Mouse (Mus musculus) myocyte (in vitro differentiated cells): ENCODE data around the gene Oas1a. TPM values are rescaled to one million over a fixed set of nuclear protein-coding genes. Genes with fewer than 3 reads are reported as not detected.

Experiments used
- H3K27me3 ChIP-seq: one replicate; pipeline ENCODE4 v1.6.1; 2011; ENCODE audit not compliant: control insufficient read depth, insufficient read depth, insufficient read length
- H3K36me3 ChIP-seq: one replicate; pipeline ENCODE4 v1.6.1; 2011; ENCODE audit not compliant: control insufficient read depth, insufficient read depth
- H3K4me2 ChIP-seq: one replicate; pipeline ENCODE4 v1.6.1; 2011; ENCODE audit warnings: low read depth, control low read depth
- H3K4me3 ChIP-seq: one replicate; pipeline ENCODE4 v1.5.1; 2011; ENCODE audit warnings: mild to moderate bottlenecking, control low read depth, moderate library complexity
- H3K79me2 ChIP-seq: one replicate; pipeline ENCODE4 v1.6.1; 2011; ENCODE audit not compliant: control insufficient read depth, insufficient read depth
- H3ac ChIP-seq: one replicate; pipeline ENCODE4 v1.6.1; 2011; ENCODE audit not compliant: control insufficient read depth, insufficient read length
- E2F4 ChIP-seq: IDR thresholded peaks from one replicate; pipeline ENCODE4 v1.6.1; 2011; ENCODE audit warnings: mild to moderate bottlenecking, control low read depth, moderate library complexity; ENCODE audit not compliant: insufficient read depth
- MAX ChIP-seq: IDR thresholded peaks from one replicate; pipeline ENCODE4 v1.6.1; 2011; ENCODE audit warnings: low read depth, mild to moderate bottlenecking, control low read depth
- MYOD1 ChIP-seq, 3 experiments: IDR thresholded peaks; one replicate each; pipeline ENCODE4 v1.6.1; 2011; ENCODE audit warnings: control low read depth in 2 of 3, low read depth in 2 of 3, mild to moderate bottlenecking in 2 of 3, moderate library complexity in 1 of 3; ENCODE audit not compliant: insufficient read length in 2 of 3, control insufficient read depth in 1 of 3
- MYOG ChIP-seq, 3 experiments: IDR thresholded peaks; one replicate each; pipeline ENCODE4 v1.6.1; 2011; ENCODE audit warnings: control low read depth in 2 of 3, low read depth in 2 of 3, mild to moderate bottlenecking in 2 of 3; ENCODE audit not compliant: insufficient read length in 2 of 3, control insufficient read depth in 1 of 3, insufficient read depth in 1 of 3
- POLR2A ChIP-seq: IDR thresholded peaks from one replicate; pipeline ENCODE4 v1.6.1; 2011; ENCODE audit warnings: low read depth, mild to moderate bottlenecking, control low read depth, moderate library complexity; ENCODE audit not compliant: insufficient read length
- POLR2AphosphoS2 ChIP-seq: IDR thresholded peaks from one replicate; pipeline ENCODE4 v1.6.1; 2011; ENCODE audit warnings: low read depth, control low read depth; ENCODE audit not compliant: insufficient read length
- REST ChIP-seq: IDR thresholded peaks from one replicate; pipeline ENCODE4 v1.6.1; 2011; ENCODE audit warnings: mild to moderate bottlenecking, control low read depth, moderate library complexity; ENCODE audit not compliant: insufficient read depth, insufficient read length
- SRF ChIP-seq: IDR thresholded peaks from one replicate; pipeline ENCODE4 v1.6.1; 2011; ENCODE audit warnings: low read depth; ENCODE audit not compliant: control insufficient read depth, insufficient read length
- TCF12 ChIP-seq: IDR thresholded peaks from one replicate; pipeline ENCODE4 v1.6.1; 2011; ENCODE audit warnings: mild to moderate bottlenecking, control low read depth; ENCODE audit not compliant: poor library complexity, insufficient read depth, severe bottlenecking
- TCF3 ChIP-seq: IDR thresholded peaks from one replicate; pipeline ENCODE4 v1.6.1; 2011; ENCODE audit warnings: low read depth, control low read depth; ENCODE audit not compliant: insufficient read length
- USF1 ChIP-seq: IDR thresholded peaks from one replicate; pipeline ENCODE4 v1.6.1; 2011; ENCODE audit warnings: low read depth, mild to moderate bottlenecking, control low read depth, moderate library complexity
- polyA plus RNA-seq: library from polyadenylated mRNA; unstranded; fragments of >200 nt; fragmentation: generic; extraction: Trizol; gene quantifications from one replicate; pipeline ENCODE4 v1.2.1, GENCODE M21; 2012; ENCODE audit warnings: missing spikeins

Oas1a gene
- polyA plus RNA-seq, 1 experiment, result 0.06 TPM

DNA sequence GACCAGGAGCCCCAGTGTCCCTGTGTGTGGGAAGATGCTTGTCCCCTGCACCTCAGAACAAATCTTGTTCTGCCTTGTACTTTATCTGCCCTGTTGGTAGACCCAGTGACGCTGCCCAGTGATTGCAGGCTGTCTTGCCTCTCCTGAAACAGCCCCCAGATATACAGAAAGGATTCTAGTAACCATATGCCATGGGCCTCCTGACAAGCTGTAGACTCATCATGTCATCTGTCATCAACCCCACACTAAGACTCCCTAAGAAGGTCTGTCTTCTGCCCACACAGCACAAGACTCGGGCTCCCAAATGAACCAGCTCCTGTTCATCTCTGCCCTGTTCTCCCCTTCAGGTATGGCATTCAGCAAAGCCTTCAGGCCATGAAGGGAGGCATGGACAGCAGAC is 48.1 kb downstream of the Oas1a start:
- Histone ChIP-seq H3K4me3 (no peak overlapping the region), H3K36me3 (no peaks in the 10 kb centered on the region), H3K79me2 (no peaks in the 10 kb centered on the region), H3K27me3 (no peaks in the 10 kb centered on the region), H3ac (no peak overlapping the region), H3K4me2 (no peak overlapping the region)
- TF ChIP-seq POLR2AphosphoS2, result no peak
- TF ChIP-seq POLR2A, result no peak
- no peak for TF ChIP-seq TCF3
- no peak for TF ChIP-seq MAX
- TF ChIP-seq USF1, result no peak
- TF ChIP-seq MYOD1 (IDR thresholded peaks at IDR 0.05; ENCODE audit: control insufficient read depth in 1 of 3, insufficient read length in 2 of 3, low read depth in 2 of 3), result no peak
- TF ChIP-seq MYOG (IDR thresholded peaks at IDR 0.05; ENCODE audit: control insufficient read depth in 1 of 3, insufficient read depth in 1 of 3, insufficient read length in 2 of 3, low read depth in 2 of 3), result no peak

DNA sequence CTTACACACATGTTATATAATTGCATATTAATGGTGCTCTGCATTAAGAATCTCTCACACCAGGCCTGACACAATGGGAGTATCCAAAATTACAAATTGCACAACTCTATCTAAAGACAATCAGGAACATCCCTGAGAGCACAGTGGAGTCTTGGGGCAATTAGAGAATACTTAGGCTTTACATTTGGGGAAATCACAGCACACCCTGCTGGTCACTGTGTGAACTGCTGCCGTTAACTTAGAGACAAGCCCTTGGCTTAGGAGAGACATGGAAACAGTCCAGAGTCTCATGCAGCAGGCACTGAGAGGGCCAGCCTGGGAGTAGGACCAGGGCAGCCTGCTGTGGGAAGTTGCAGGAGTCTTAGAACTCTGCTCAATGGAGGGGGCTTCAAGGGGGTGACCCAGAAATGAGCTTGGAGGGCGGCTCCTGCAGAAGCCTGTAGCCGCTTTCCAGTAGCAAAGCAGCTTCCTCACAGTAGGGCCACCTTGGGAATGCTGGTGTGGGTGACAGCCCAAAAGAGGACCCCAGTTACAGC is 57.7 kb downstream of the Oas1a start:
- H3K4me2 ChIP-seq, result no peak overlapping the region
- no peaks in the 10 kb centered on the region for H3K27me3 ChIP-seq
- no peaks in the 10 kb centered on the region for H3K79me2 ChIP-seq
- H3K36me3 ChIP-seq, result no peaks in the 10 kb centered on the region
- H3ac ChIP-seq, result no peak overlapping the region
- no peak overlapping the region for H3K4me3 ChIP-seq
- TF ChIP-seq POLR2AphosphoS2 (no peak), USF1 (no peak), MYOG (IDR thresholded peaks at IDR 0.05; ENCODE audit: control insufficient read depth in 1 of 3, insufficient read depth in 1 of 3, insufficient read length in 2 of 3, low read depth in 2 of 3) (no peak), TCF12 (no peak), REST (no peak), MAX (no peak), SRF (no peak)

DNA sequence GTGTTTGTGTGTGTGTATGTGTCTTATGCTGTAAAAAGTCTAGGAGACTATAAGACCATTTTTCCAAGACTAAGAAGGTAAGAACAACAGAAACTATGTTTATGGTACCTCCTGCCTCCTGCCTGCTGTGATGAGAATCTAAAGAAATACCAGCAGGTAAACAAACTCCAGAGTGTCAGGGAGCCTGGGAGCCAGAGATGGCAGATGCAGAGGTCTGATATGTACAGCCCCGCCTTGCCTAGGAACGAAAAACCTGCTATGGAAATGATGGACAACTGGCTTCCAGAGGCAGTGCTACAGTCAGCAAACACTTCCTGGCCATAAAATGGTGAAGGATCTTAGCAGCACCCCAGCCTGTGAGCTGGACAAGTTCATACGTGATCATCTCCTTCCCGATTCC is 60.3 kb downstream of the Oas1a start, which contains the start of gene Oas1f:
Oas1f (plus strand) TSS at position 301 of the 400 bp plus-strand sequence.
- H3K36me3 ChIP-seq, result no peaks in the 10 kb centered on the region
- H3K4me2 ChIP-seq, result no peak within 1 kb of the TSS
- no peaks in the 10 kb centered on the region for H3K79me2 ChIP-seq
- TF ChIP-seq USF1 (no peak), POLR2AphosphoS2 (no peak), TCF3 (no peak), E2F4 (no peak), SRF (no peak), MYOD1 (IDR thresholded peaks at IDR 0.05; ENCODE audit: control insufficient read depth in 1 of 3, insufficient read length in 2 of 3, low read depth in 2 of 3) (no peak), MYOG (IDR thresholded peaks at IDR 0.05; ENCODE audit: control insufficient read depth in 1 of 3, insufficient read depth in 1 of 3, insufficient read length in 2 of 3, low read depth in 2 of 3) (no peak), TCF12 (no peak), POLR2A (no peak), REST (no peak), MAX (no peak)
- no peaks in the 10 kb centered on the region for H3K27me3 ChIP-seq
- no peak within 1 kb of the TSS for H3ac ChIP-seq
- H3K4me3 ChIP-seq, result no peak within 1 kb of the TSS

Other genes starting within 250 kb of the Oas1a start
- not detected for gene Dtx1, start 195.6 kb downstream of the Oas1a start, polyA plus RNA-seq
- gene Oas2, start 157.7 kb downstream of the Oas1a start, polyA plus RNA-seq, result not detected
- 0.01 TPM for gene Oas3, start 129.9 kb downstream of the Oas1a start, polyA plus RNA-seq
- gene Oas1e, start 112.0 kb downstream of the Oas1a start, polyA plus RNA-seq, result not detected
- gene Oas1c, start 95.0 kb downstream of the Oas1a start, polyA plus RNA-seq, result 0.01 TPM
- not detected for gene Oas1f, start 60.2 kb downstream of the Oas1a start, polyA plus RNA-seq
- not detected for gene Oas1h, start 46.1 kb downstream of the Oas1a start, polyA plus RNA-seq
- gene Oas1g, start 19.9 kb downstream of the Oas1a start, polyA plus RNA-seq, result not detected
- gene Oas1d, start 7.0 kb upstream of the Oas1a start, polyA plus RNA-seq, result not detected
- 0.05 TPM for gene Rph3a, start 102.6 kb upstream of the Oas1a start, polyA plus RNA-seq